Mouse (Mus musculus) liver, embryonic 12.5 days (tissue): ENCODE data around the gene Nek9. TPM values are rescaled to one million over a fixed set of nuclear protein-coding genes. Genes with fewer than 3 reads are reported as not detected.
A peak's percentile ranks its signal among the peaks of the same experiment; 100 is the strongest.

ENCODE experiments used
- ATAC-seq: fragments of 200-750 bp; cut with Nextera tagmentation; 2 replicates; pipeline ENCODE4 v1.8.0; 2017; ENCODE audit warnings: moderate number of reproducible peaks, mild to moderate bottlenecking, moderate library complexity
- H3K27ac ChIP-seq: fragments of 300-500 bp; sonication (generic); 2 replicates; pipeline ENCODE4 v1.5.1; 2016; ENCODE audit warnings: mild to moderate bottlenecking
- H3K27me3 ChIP-seq: fragments of 300-500 bp; sonication (generic); replicated peaks from 2 replicates; pipeline ENCODE4 v1.6.1; 2016; ENCODE audit warnings: mild to moderate bottlenecking, moderate library complexity
- H3K36me3 ChIP-seq: fragments of 300-500 bp; sonication (generic); 2 replicates; pipeline ENCODE4 v1.6.1; 2016; ENCODE audit warnings: mild to moderate bottlenecking, moderate library complexity
- H3K4me1 ChIP-seq: fragments of 300-500 bp; sonication (generic); 2 replicates; pipeline ENCODE4 v1.6.1; 2016
- H3K4me2 ChIP-seq: fragments of 300-500 bp; sonication (generic); 2 replicates; pipeline ENCODE4 v1.6.1; 2016; ENCODE audit warnings: mild to moderate bottlenecking, moderate library complexity
- H3K4me3 ChIP-seq: fragments of 300-500 bp; sonication (generic); 2 replicates; pipeline ENCODE4 v1.5.1; 2016; ENCODE audit warnings: mild to moderate bottlenecking, moderate library complexity
- H3K9ac ChIP-seq: fragments of 300-500 bp; sonication (generic); 2 replicates; pipeline ENCODE4 v1.6.1; 2016; ENCODE audit warnings: mild to moderate bottlenecking, moderate library complexity
- H3K9me3 ChIP-seq: fragments of 300-500 bp; sonication (generic); replicated peaks from 2 replicates; pipeline ENCODE4 v1.6.1; 2016; ENCODE audit warnings: mild to moderate bottlenecking, moderate library complexity
- WGBS: fragments of 180-500 bp; shearing (Covaris S2); methylation state at CpG from one replicate; pipeline ENCODE4 v1.1.7; 2016; ENCODE audit not compliant: insufficient replicate concordance; 5-methylcytosine and 5-hydroxymethylcytosine counted together
- polyA plus RNA-seq: library from polyadenylated mRNA; unstranded; fragments of >200 nt; fragmentation: Nextera tagmentation; extraction: Ambion mirVana; gene quantifications from 2 replicates; pipeline ENCODE4 v1.2.1, GENCODE M21; 2016

Gene Nek9
- polyA plus RNA-seq, 1 experiment from 2014 or later, result 11.6 TPM

DNA sequence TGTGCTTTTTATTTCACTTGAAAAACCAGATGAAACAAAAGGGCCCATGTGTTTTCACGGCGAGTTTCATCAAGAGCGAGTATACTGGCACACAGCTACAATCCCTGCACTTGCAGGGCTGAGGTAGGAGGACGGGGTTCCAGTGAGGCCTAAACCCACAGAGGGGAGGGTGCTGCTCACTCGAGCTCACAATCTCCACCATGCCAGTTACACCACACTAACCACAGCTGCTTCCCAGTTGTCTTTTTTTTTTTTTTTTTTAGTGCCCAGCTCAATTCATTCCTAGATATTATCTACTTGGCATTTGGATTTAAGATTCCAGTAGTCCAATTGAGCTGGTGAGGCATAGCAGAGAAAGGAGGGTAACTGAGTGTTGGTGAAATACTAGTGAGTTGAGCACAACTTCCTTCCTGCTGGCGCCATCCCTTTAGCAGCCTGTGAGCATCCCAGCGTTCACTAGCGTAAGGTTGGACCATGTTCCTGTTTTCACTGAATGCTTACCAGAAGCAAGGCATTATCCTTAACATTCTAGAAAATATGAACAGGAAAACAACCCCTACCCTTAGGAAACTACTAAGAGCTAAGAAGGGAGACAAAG, 33.0 kb upstream of the Nek9 start:
- Histone ChIP-seq H3K27ac (peak overlapping the region; percentile 60; the same call in 1 of the 2 replicates), H3K4me2 (peak overlapping the region; percentile 73)
- ATAC-seq, result no peak

GRCm38 (mm10) chr12:85368441-85369063, 29.4 kb upstream of the Nek9 start:
- Histone ChIP-seq H3K4me3 (no peak overlapping the region), H3K4me1 (peaks cover 64% of the 10 kb centered on the region), H3K27me3 (no peaks in the 10 kb centered on the region), H3K27ac (no peak overlapping the region), H3K36me3 (peaks cover 11% of the 10 kb centered on the region; the same call in 1 of the 2 replicates), H3K4me2 (no peak overlapping the region), H3K9me3 (no peaks in the 10 kb centered on the region), H3K9ac (no peak overlapping the region)
- 62% methylated on average over 6 of the region's 6 CpGs for WGBS
- no peak for ATAC-seq

More for the DNA sequence above, 33.0 kb upstream of the Nek9 start:
- peak overlapping the region; percentile 14 for H3K4me3 ChIP-seq
- no peaks in the 10 kb centered on the region for H3K36me3 ChIP-seq
- 40% methylated on average over 8 of the region's 8 CpGs for WGBS
- peaks cover 63% of the 10 kb centered on the region for H3K4me1 ChIP-seq
- H3K27me3 ChIP-seq, result no peaks in the 10 kb centered on the region
- peak overlapping the region; percentile 22; the same call in 1 of the 2 replicates for H3K9ac ChIP-seq
- H3K9me3 ChIP-seq, result no peaks in the 10 kb centered on the region

GRCm38 (mm10) chr12:85366271-85366670, 27.1 kb upstream of the Nek9 start:
- WGBS, result 83% methylated on average over 3 of the region's 3 CpGs
- H3K27ac ChIP-seq, result no peak overlapping the region
- no peaks in the 10 kb centered on the region for H3K9me3 ChIP-seq
- no peak overlapping the region for H3K9ac ChIP-seq
- no peak overlapping the region for H3K4me2 ChIP-seq
- H3K4me3 ChIP-seq, result no peak overlapping the region
- peaks cover 19% of the 10 kb centered on the region for H3K36me3 ChIP-seq
- H3K4me1 ChIP-seq, result peaks cover 51% of the 10 kb centered on the region
- no peaks in the 10 kb centered on the region for H3K27me3 ChIP-seq
- ATAC-seq, result no peak

DNA sequence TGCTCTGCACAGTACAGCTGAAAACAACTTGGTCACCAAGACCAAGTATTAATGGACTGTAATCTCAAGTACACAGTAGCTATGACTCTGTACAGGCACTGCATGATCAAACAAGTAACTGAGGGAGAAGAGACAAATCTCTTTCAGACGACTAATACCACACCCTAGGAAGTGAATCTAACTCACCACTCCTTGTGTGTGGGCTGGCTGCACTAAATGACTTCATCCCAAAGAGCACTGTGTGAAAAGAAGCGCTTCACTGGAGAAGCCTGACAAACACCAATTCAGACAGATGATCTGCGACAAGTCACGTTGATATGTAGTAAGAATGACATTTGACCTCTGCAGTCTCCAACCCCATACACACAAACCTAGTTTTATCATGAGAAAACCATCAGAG, 23.3 kb upstream of the Nek9 start:
- no peaks in the 10 kb centered on the region for H3K27me3 ChIP-seq
- 62% methylated on average over 4 of the region's 4 CpGs for WGBS
- no peak overlapping the region for H3K9ac ChIP-seq
- H3K4me3 ChIP-seq, result no peak overlapping the region
- H3K4me1 ChIP-seq, result peaks cover 21% of the 10 kb centered on the region
- no peaks in the 10 kb centered on the region for H3K9me3 ChIP-seq
- ATAC-seq, result no peak
- no peak overlapping the region for H3K4me2 ChIP-seq
- H3K36me3 ChIP-seq, result peaks cover 19% of the 10 kb centered on the region
- no peak overlapping the region for H3K27ac ChIP-seq

GRCm38 (mm10) chr12:85361580-85361979, 22.4 kb upstream of the Nek9 start:
- H3K4me1 ChIP-seq, result peaks cover 17% of the 10 kb centered on the region
- H3K27ac ChIP-seq, result no peak overlapping the region
- H3K9me3 ChIP-seq, result no peaks in the 10 kb centered on the region
- H3K4me3 ChIP-seq, result no peak overlapping the region
- H3K4me2 ChIP-seq, result no peak overlapping the region
- H3K36me3 ChIP-seq, result peaks cover 19% of the 10 kb centered on the region
- no peak overlapping the region for H3K9ac ChIP-seq
- ATAC-seq, result no peak
- H3K27me3 ChIP-seq, result no peaks in the 10 kb centered on the region

GRCm38 (mm10) chr12:85361165-85361564, 22.0 kb upstream of the Nek9 start:
- 88% methylated on average over 3 of the region's 3 CpGs for WGBS
- H3K4me3 ChIP-seq, result no peak overlapping the region
- H3K27me3 ChIP-seq, result no peaks in the 10 kb centered on the region
- H3K4me2 ChIP-seq, result no peak overlapping the region
- H3K9me3 ChIP-seq, result no peaks in the 10 kb centered on the region
- peaks cover 13% of the 10 kb centered on the region for H3K4me1 ChIP-seq
- H3K27ac ChIP-seq, result no peak overlapping the region
- H3K9ac ChIP-seq, result no peak overlapping the region
- peaks cover 19% of the 10 kb centered on the region for H3K36me3 ChIP-seq
- no peak for ATAC-seq

DNA sequence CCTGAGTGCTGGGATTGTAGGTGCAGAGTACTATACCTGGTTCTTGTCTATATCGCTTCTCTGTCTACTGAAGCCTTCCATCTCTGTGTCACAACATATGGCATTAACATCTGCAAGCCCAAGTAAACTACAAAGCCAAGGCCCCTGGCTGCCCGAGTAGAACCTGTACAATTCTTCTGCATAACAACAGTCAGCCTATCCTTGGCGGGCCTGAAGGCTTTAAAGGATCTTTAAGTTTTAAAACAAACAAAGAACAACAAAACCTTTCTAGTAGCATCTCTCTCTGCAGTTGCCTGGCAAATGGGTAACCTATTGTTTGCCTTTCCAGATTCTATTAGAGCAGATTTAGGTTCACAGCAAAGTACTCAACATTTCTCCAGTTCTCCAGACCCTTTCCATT, 14.9 kb upstream of the Nek9 start:
- Histone ChIP-seq H3K27me3 (no peaks in the 10 kb centered on the region), H3K36me3 (peaks cover 53% of the 10 kb centered on the region), H3K9me3 (no peaks in the 10 kb centered on the region), H3K4me1 (peaks cover 4% of the 10 kb centered on the region; the same call in 1 of the 2 replicates), H3K4me3 (no peak overlapping the region), H3K27ac (no peak overlapping the region), H3K9ac (no peak overlapping the region), H3K4me2 (no peak overlapping the region)
- no peak for ATAC-seq
- WGBS, result 77% methylated on average over 3 of the region's 3 CpGs

DNA sequence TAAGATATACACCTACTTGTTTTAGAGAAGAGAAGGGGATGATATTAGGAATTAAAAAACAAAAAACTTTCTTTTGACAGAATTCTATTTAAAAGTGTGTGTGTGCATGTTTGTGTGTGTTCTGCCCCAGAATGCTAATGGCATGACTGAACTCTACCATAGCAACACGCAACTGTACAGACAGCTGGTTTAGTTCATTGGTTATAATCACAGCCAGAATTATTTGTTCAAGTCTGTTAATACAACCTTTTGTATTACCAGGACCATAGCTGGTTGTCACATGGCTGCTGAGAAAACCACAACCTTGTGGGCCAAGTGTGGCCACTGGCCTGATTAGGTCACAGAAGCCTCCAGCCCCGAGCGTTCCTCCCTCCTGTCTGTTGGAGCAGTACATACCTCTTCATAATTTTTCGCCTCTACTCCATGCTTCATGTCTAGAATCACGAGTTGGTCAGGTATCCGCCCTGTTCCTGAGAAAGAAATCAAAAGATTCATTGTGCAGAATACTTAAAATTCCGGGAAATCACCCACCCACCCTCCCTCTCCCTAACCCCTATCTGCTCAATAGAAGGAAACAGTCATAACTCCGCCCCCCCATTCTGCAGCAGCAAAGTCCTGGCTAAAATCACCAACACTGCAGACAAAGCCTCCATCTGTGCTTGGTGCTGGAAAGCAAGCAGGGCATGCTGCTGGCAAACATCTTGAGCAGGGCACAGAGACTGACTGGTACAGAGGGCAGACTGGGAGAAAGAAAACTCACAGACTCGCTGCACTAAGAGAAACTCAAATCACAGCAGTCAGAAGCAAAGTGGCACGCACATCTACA, 11.5 kb upstream of the Nek9 start:
- H3K9me3 ChIP-seq, result no peaks in the 10 kb centered on the region
- no peak overlapping the region for H3K4me3 ChIP-seq
- peaks cover 72% of the 10 kb centered on the region for H3K36me3 ChIP-seq
- H3K4me1 ChIP-seq, result peaks cover 4% of the 10 kb centered on the region; the same call in 1 of the 2 replicates
- 0 out of 2 replicates have a peak overlapping the region, but pooled peaks have one; percentile 27 for H3K27ac ChIP-seq
- no peaks in the 10 kb centered on the region for H3K27me3 ChIP-seq
- no peak overlapping the region for H3K9ac ChIP-seq
- H3K4me2 ChIP-seq, result no peak overlapping the region
- no peak for ATAC-seq
- WGBS, result 72% methylated on average over 10 of the region's 10 CpGs

DNA sequence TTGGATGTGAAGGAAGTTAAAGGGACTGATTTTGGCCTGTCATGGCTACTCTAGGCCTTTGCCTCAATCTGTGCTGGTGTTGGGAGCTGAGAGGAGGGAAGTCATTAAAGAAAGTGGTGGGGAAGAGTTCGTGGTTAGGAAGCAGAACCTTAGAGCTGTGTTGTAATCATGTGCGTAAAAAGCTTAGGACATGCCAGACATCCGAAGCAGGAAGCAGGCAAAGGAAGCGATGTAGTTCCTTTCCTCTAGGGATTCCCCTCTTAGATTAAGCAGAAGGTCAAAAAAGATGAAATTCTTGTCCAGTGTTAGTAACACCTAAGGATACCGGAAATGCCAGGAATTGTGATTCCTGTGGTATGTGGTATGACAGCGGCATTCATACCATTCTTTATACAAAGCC, 9.2 kb upstream of the Nek9 start:
- WGBS, result 65% methylated on average over 6 of the region's 6 CpGs
- Histone ChIP-seq H3K36me3 (peaks cover 75% of the 10 kb centered on the region), H3K9ac (no peak overlapping the region), H3K27me3 (no peaks in the 10 kb centered on the region), H3K4me1 (peaks cover 4% of the 10 kb centered on the region; the same call in 1 of the 2 replicates), H3K27ac (0 out of 2 replicates have a peak overlapping the region, but pooled peaks have one; percentile 25), H3K4me3 (no peak overlapping the region), H3K9me3 (no peaks in the 10 kb centered on the region), H3K4me2 (no peak overlapping the region)
- ATAC-seq, result no peak

DNA sequence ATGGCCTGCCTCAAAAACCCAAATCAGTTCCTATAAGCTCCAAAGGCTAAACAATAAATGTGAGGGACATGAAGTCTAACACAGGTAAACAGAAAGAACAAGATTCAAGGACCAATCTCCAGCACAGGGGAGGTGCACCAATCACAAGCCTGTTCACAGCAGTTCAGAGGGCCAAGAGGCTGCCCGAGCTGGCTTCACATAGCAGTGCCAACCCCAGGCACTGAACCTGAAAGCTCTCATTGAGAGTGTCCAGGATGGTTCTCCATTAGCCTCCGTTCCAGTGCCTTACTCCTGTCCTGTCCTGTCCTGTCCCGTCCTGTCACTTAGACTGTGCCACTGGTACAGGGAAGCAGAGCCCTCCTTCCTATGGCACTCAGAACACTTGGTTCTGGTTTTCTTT, 8.0 kb upstream of the Nek9 start:
- Histone ChIP-seq H3K36me3 (peaks cover 73% of the 10 kb centered on the region), H3K27ac (peak overlapping the region; percentile 15; the same call in 1 of the 2 replicates), H3K4me2 (no peak overlapping the region), H3K4me1 (peaks cover 4% of the 10 kb centered on the region; the same call in 1 of the 2 replicates), H3K9me3 (no peaks in the 10 kb centered on the region), H3K4me3 (no peak overlapping the region), H3K9ac (no peak overlapping the region), H3K27me3 (no peaks in the 10 kb centered on the region)
- WGBS, result 80% methylated on average over 3 of the region's 3 CpGs
- no peak for ATAC-seq

GRCm38 (mm10) chr12:85346374-85346773, 7.2 kb upstream of the Nek9 start:
- H3K9me3 ChIP-seq, result no peaks in the 10 kb centered on the region
- H3K36me3 ChIP-seq, result peaks cover 71% of the 10 kb centered on the region
- H3K27me3 ChIP-seq, result no peaks in the 10 kb centered on the region
- no peak overlapping the region for H3K4me3 ChIP-seq
- peaks cover 4% of the 10 kb centered on the region; the same call in 1 of the 2 replicates for H3K4me1 ChIP-seq
- peak; percentile 31; the same call in 1 of the 2 replicates for ATAC-seq
- H3K27ac ChIP-seq, result no peak overlapping the region
- H3K9ac ChIP-seq, result no peak overlapping the region
- WGBS, result 51% methylated on average over 3 of the region's 3 CpGs
- H3K4me2 ChIP-seq, result no peak overlapping the region

- no peak overlapping the region for H3K27ac ChIP-seq
- no peak for ATAC-seq
- H3K4me3 ChIP-seq, result no peak overlapping the region
- peaks cover 2% of the 10 kb centered on the region for H3K4me1 ChIP-seq
- no peaks in the 10 kb centered on the region for H3K9me3 ChIP-seq
- WGBS, result 89% methylated on average over 6 of the region's 6 CpGs
- no peaks in the 10 kb centered on the region for H3K27me3 ChIP-seq
- no peak overlapping the region for H3K9ac ChIP-seq
- peaks cover 65% of the 10 kb centered on the region for H3K36me3 ChIP-seq
- no peak overlapping the region for H3K4me2 ChIP-seq
These were observed 6.4 kb upstream of the Nek9 start for GRCm38 (mm10) chr12:85345559-85345958.
